Mouse (Mus musculus) kidney, adult 2 months (tissue): ENCODE data around the gene Nrp1.

Source experiments
- CTCF ChIP-seq: fragments of 200-500 bp; conservative IDR thresholded peaks from 2 replicates; pipeline ENCODE4 v1.5.1; 2011; ENCODE audit warnings: low read depth, mild to moderate bottlenecking, control low read depth, low read length, moderate library complexity, mixed read lengths; ENCODE audit not compliant: insufficient read depth, insufficient read length
- POLR2A ChIP-seq: fragments of 200-500 bp; IDR thresholded peaks from one replicate; pipeline ENCODE4 v1.6.1; 2011; ENCODE audit warnings: low read depth, low read length, control low read depth

- TF ChIP-seq CTCF (no peak), POLR2A (no peak)
Measured at GRCm38 (mm10) chr8:128427071-128427470, 68.7 kb downstream of the Nrp1 start.
